Mouse (Mus musculus): ENCODE data around the gene Xpa.

GRCm38 (mm10) chr4:46177496-46177895 is 18.6 kb downstream of the Xpa start:
- TF ChIP-seq CTCF (IDR thresholded peaks at IDR 0.05; ENCODE audit: borderline replicate concordance, extremely low read depth, insufficient read depth, insufficient read length) = peak; percentile 10; the same call in 1 of the 2 replicates
- TF ChIP-seq POLR2A (IDR thresholded peaks at IDR 0.05; ENCODE audit: borderline replicate concordance, extremely low read depth, insufficient read depth, insufficient read length, poor library complexity, severe bottlenecking) = no peak
